11 mouse cellular contexts compared by ENCODE assay signal in the genomic region with DNA sequence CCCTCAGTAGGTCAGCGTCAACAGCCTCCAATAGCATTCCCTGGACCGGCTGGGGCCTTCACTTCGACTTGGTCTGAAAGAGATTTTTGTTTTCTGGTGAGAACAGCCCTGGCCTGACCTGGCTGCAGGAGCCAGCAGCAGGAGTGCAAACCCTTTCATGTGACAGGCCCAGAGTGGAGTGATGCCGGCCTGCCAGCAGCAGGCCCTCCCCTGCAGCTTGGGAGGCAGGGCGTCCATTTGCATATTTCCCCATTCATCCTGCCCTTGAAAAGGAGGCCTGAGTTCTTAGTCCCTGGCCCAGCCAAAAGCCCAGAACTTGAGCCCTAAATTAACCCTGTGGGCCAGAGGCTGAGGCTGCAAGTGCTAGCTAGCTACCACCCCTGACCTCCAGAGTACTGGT. TPM values are rescaled to one million over a fixed set of nuclear protein-coding genes. Genes with fewer than 3 reads are reported as not detected.
DNase-seq lines count a peak whose midpoint lies in the region; ATAC-seq lines count a peak whose summit lies in the region.
"Had no signal": no experiment of that assay in that cellular context is flagged by ENCODE, and none has a peak within 500 bp of the region (broad histone marks: within the 10 kb centered on the region; RNA-seq: fewer than 3 reads in every experiment).

No protein-coding gene starts in this region.

- no peaks in the 10 kb centered on the region for H3K27me3 ChIP-seq in heart, embryonic 11.5 days (ENCODE audit: control insufficient read depth, insufficient read depth, low read length)
- no peaks in the 10 kb centered on the region for H3K27me3 ChIP-seq in forebrain, embryonic 15.5 days
- no peaks in the 10 kb centered on the region for H3K27me3 ChIP-seq in midbrain, embryonic 16.5 days (ENCODE audit: control insufficient read depth, insufficient read depth, low read depth, low read length)
- H3K27me3 ChIP-seq: limb, embryonic 13.5 days had no signal

- H3K36me3 ChIP-seq in heart, embryonic 11.5 days (ENCODE audit: control insufficient read depth, insufficient read depth, low read length): no peaks in the 10 kb centered on the region
- no peaks in the 10 kb centered on the region for H3K36me3 ChIP-seq in forebrain, embryonic 15.5 days
- no peaks in the 10 kb centered on the region for H3K36me3 ChIP-seq in midbrain, embryonic 16.5 days (ENCODE audit: control insufficient read depth, insufficient read depth, low read length)
- H3K36me3 ChIP-seq: limb, embryonic 13.5 days had no signal

- H3K4me2 ChIP-seq in heart, embryonic 11.5 days: no peak overlapping the region
- H3K4me2 ChIP-seq in forebrain, embryonic 15.5 days (replicated peaks): no peak overlapping the region
- no peak overlapping the region for H3K4me2 ChIP-seq in midbrain, embryonic 16.5 days (ENCODE audit: low read length)
- H3K4me2 ChIP-seq: limb, embryonic 13.5 days had no signal

- peak; percentile 97 for DNase-seq in heart, adult 11 months
- DNase-seq in adipocyte (ENCODE audit: low spot score): peak; percentile 17
- DNase-seq in kidney, adult 9 months: peak; percentile 25
- no peak for DNase-seq in urinary bladder, postnatal 36 days (ENCODE audit: low spot score in 2 of 2)

- WGBS in heart, embryonic 11.5 days (ENCODE audit: insufficient replicate concordance): 15% methylated on average over 5 of the region's 5 CpGs
- 3% methylated on average over 5 of the region's 5 CpGs for WGBS in forebrain, embryonic 15.5 days
- 1% methylated on average over 5 of the region's 5 CpGs for WGBS in midbrain, embryonic 16.5 days

- H3K9me3 ChIP-seq in heart, embryonic 11.5 days (replicated peaks; ENCODE audit: control insufficient read depth, low read length): no peaks in the 10 kb centered on the region
- no peaks in the 10 kb centered on the region for H3K9me3 ChIP-seq in forebrain, embryonic 15.5 days
- H3K9me3 ChIP-seq in midbrain, embryonic 16.5 days (replicated peaks; ENCODE audit: control insufficient read depth, low read length, poor library complexity, severe bottlenecking): no peaks in the 10 kb centered on the region
- H3K9me3 ChIP-seq: limb, embryonic 13.5 days had no signal

- no peak for ATAC-seq in heart, embryonic 11.5 days (replicated peaks; ENCODE audit: insufficient number of reproducible peaks, low FRiP score, low TSS enrichment)
- ATAC-seq in forebrain, embryonic 15.5 days (replicated peaks): peak; percentile 84
- ATAC-seq in midbrain, embryonic 16.5 days: peak; percentile 59
- ATAC-seq in monocyte, adult 5-6 weeks (replicated peaks; ENCODE audit: insufficient number of reproducible peaks, low FRiP score, low TSS enrichment, poor library complexity, severe bottlenecking): no peak

- H3K27ac ChIP-seq in heart, embryonic 11.5 days (ENCODE audit: low read depth, low read length): no peak overlapping the region
- peak overlapping the region; percentile 46 for H3K27ac ChIP-seq in forebrain, embryonic 15.5 days (replicated peaks)
- peak overlapping the region; percentile 63 for H3K27ac ChIP-seq in midbrain, embryonic 16.5 days (ENCODE audit: low read length)
- H3K27ac ChIP-seq: limb, embryonic 13.5 days had no signal

- peaks cover 23% of the 10 kb centered on the region for H3K4me1 ChIP-seq in heart, embryonic 11.5 days (ENCODE audit: control insufficient read depth, insufficient read depth, low read length)
- peaks cover 43% of the 10 kb centered on the region for H3K4me1 ChIP-seq in forebrain, embryonic 15.5 days
- H3K4me1 ChIP-seq in midbrain, embryonic 16.5 days (ENCODE audit: control insufficient read depth, insufficient read depth, low read length): peaks cover 31% of the 10 kb centered on the region

- H3K9ac ChIP-seq in heart, embryonic 11.5 days (ENCODE audit: low read depth, low read length): no peak overlapping the region
- H3K9ac ChIP-seq in forebrain, embryonic 15.5 days (replicated peaks): no peak overlapping the region
- no peak overlapping the region for H3K9ac ChIP-seq in midbrain, embryonic 16.5 days (ENCODE audit: low read depth, low read length)
- H3K9ac ChIP-seq: limb, embryonic 13.5 days had no signal

- H3K4me3 ChIP-seq in heart, embryonic 11.5 days (ENCODE audit: low read depth, low read length): no peak overlapping the region
- no peak overlapping the region for H3K4me3 ChIP-seq in forebrain, embryonic 15.5 days
- no peak overlapping the region for H3K4me3 ChIP-seq in midbrain, embryonic 16.5 days (ENCODE audit: low read depth, low read length)
- H3K4me3 ChIP-seq: limb, embryonic 13.5 days had no signal

RNA-seq across cellular contexts. Expression of gene Acsl6, which starts 8.4 kb away (rescaled TPM):
- 1.3 and 1.5 TPM in 2 replicates for polyA plus RNA-seq in heart, embryonic 11.5 days (2014; fragmentation: Nextera tagmentation; extraction: Ambion mirVana)
- polyA plus RNA-seq in forebrain, embryonic 15.5 days (2015; fragmentation: Nextera tagmentation; extraction: Ambion mirVana): 37.2 and 37.5 TPM in 2 replicates
- polyA plus RNA-seq in midbrain, embryonic 16.5 days (2015; fragmentation: Nextera tagmentation; extraction: Ambion mirVana): 46.2 and 47.0 TPM in 2 replicates
- 2.0 TPM in 1 of 3 replicates, not detected in the others for total RNA-seq in monocyte, adult 5-6 weeks (2017)

RNA-seq across cellular contexts. Expression of gene Il3, which starts 44.9 kb away (rescaled TPM):
- not detected in 2 replicates for polyA plus RNA-seq in heart, embryonic 11.5 days (2014; fragmentation: Nextera tagmentation; extraction: Ambion mirVana)
- not detected in 2 replicates for polyA plus RNA-seq in forebrain, embryonic 15.5 days (2015; fragmentation: Nextera tagmentation; extraction: Ambion mirVana)
- polyA plus RNA-seq in midbrain, embryonic 16.5 days (2015; fragmentation: Nextera tagmentation; extraction: Ambion mirVana): not detected in 2 replicates
- not detected in 3 replicates for total RNA-seq in monocyte, adult 5-6 weeks (2017)
- total RNA-seq: ES-E14 had no signal
- polyA plus RNA-seq: limb, embryonic 13.5 days; spleen, adult 2 months had no signal

RNA-seq across cellular contexts. Expression of gene Meikin, which starts 58.4 kb away (rescaled TPM):
- not detected in 2 replicates for polyA plus RNA-seq in heart, embryonic 11.5 days (2014; fragmentation: Nextera tagmentation; extraction: Ambion mirVana)
- polyA plus RNA-seq in forebrain, embryonic 15.5 days (2015; fragmentation: Nextera tagmentation; extraction: Ambion mirVana): not detected in 2 replicates
- not detected in 2 replicates for polyA plus RNA-seq in midbrain, embryonic 16.5 days (2015; fragmentation: Nextera tagmentation; extraction: Ambion mirVana)
- not detected in 3 replicates for total RNA-seq in monocyte, adult 5-6 weeks (2017)
- total RNA-seq: ES-E14 had no signal
- polyA plus RNA-seq: limb, embryonic 13.5 days; spleen, adult 2 months had no signal

Comparison
In these comparisons a context has a peak if more than half of its experiments do, and no peak if none do; other contexts are left out.
1. DNase-seq: peak in heart, adult 11 months (single experiment), adipocyte (single experiment) and kidney, adult 9 months (single experiment); none in urinary bladder, postnatal 36 days (0 of 2).
2. ATAC-seq: peak in forebrain, embryonic 15.5 days (single experiment) and midbrain, embryonic 16.5 days (single experiment); none in heart, embryonic 11.5 days (single experiment) and monocyte, adult 5-6 weeks (single experiment).
3. RNA of gene Acsl6, which starts 8.4 kb away (polyA plus RNA-seq): 46.2 to 47.0 TPM in midbrain, embryonic 16.5 days and 37.2 to 37.5 TPM in forebrain, embryonic 15.5 days; 1.3 to 1.5 TPM in heart, embryonic 11.5 days; every median in the first group is over 10 times any median in the second.